Comparison of ENCODE assay signal across 22 mouse cellular contexts in genomic region chr6:101350414-101350973, GRCm38 (mm10). TPM values are rescaled to one million over a fixed set of nuclear protein-coding genes. Genes with fewer than 3 reads are reported as not detected.
DNase-seq lines count a peak whose midpoint lies in the region; ATAC-seq lines count a peak whose summit lies in the region.
"Had no signal": no experiment of that assay in that cellular context is flagged by ENCODE, and none has a peak within 500 bp of the region (broad histone marks: within the 10 kb centered on the region; RNA-seq: fewer than 3 reads in every experiment).

No protein-coding gene starts in this region.

- peak overlapping the region; percentile 87 for H3K27ac ChIP-seq in heart, embryonic 12.5 days (ENCODE audit: poor library complexity, severe bottlenecking)
- peak overlapping the region; percentile 58; the same call in 1 of the 2 replicates for H3K27ac ChIP-seq in kidney, embryonic 16.5 days (ENCODE audit: low read length)
- no peak overlapping the region for H3K27ac ChIP-seq in neural tube, embryonic 13.5 days (replicated peaks)
- no peak overlapping the region for H3K27ac ChIP-seq in neural tube, embryonic 15.5 days (replicated peaks)
- H3K27ac ChIP-seq: forebrain, embryonic 15.5 days; hindbrain, postnatal 0 days had no signal

- H3K4me1 ChIP-seq in heart, embryonic 12.5 days (replicated peaks): peaks cover 64% of the 10 kb centered on the region
- peaks cover 14% of the 10 kb centered on the region for H3K4me1 ChIP-seq in kidney, embryonic 16.5 days (ENCODE audit: insufficient read depth, low read length)
- H3K4me1 ChIP-seq in neural tube, embryonic 13.5 days (replicated peaks): peaks cover 45% of the 10 kb centered on the region
- peaks cover 22% of the 10 kb centered on the region for H3K4me1 ChIP-seq in neural tube, embryonic 15.5 days

- no peaks in the 10 kb centered on the region for H3K9me3 ChIP-seq in heart, embryonic 12.5 days (replicated peaks)
- no peaks in the 10 kb centered on the region for H3K9me3 ChIP-seq in kidney, embryonic 16.5 days (ENCODE audit: low read length)
- H3K9me3 ChIP-seq in neural tube, embryonic 13.5 days: no peaks in the 10 kb centered on the region
- no peaks in the 10 kb centered on the region for H3K9me3 ChIP-seq in neural tube, embryonic 15.5 days (replicated peaks)
- H3K9me3 ChIP-seq: forebrain, embryonic 15.5 days had no signal

- H3K9ac ChIP-seq in heart, embryonic 12.5 days: peak overlapping the region; percentile 40; the same call in 1 of the 2 replicates
- no peak overlapping the region for H3K9ac ChIP-seq in kidney, embryonic 16.5 days (replicated peaks; ENCODE audit: low read length)
- peak overlapping the region; percentile 2; the same call in 1 of the 2 replicates for H3K9ac ChIP-seq in neural tube, embryonic 13.5 days
- no peak overlapping the region for H3K9ac ChIP-seq in neural tube, embryonic 15.5 days (replicated peaks)
- H3K9ac ChIP-seq: forebrain, embryonic 15.5 days had no signal

- no peak overlapping the region for H3K4me3 ChIP-seq in heart, embryonic 12.5 days
- no peak overlapping the region for H3K4me3 ChIP-seq in kidney, embryonic 16.5 days (ENCODE audit: low read length)
- H3K4me3 ChIP-seq in neural tube, embryonic 13.5 days: no peak overlapping the region
- no peak overlapping the region for H3K4me3 ChIP-seq in neural tube, embryonic 15.5 days (replicated peaks)
- H3K4me3 ChIP-seq: erythroblast, embryonic 14.5 days; forebrain, embryonic 15.5 days had no signal

- H3K27me3 ChIP-seq in heart, embryonic 12.5 days (replicated peaks): no peaks in the 10 kb centered on the region
- no peaks in the 10 kb centered on the region for H3K27me3 ChIP-seq in kidney, embryonic 16.5 days (ENCODE audit: insufficient read depth, low read length)
- no peaks in the 10 kb centered on the region for H3K27me3 ChIP-seq in neural tube, embryonic 13.5 days
- no peaks in the 10 kb centered on the region for H3K27me3 ChIP-seq in neural tube, embryonic 15.5 days (replicated peaks)
- H3K27me3 ChIP-seq: forebrain, embryonic 15.5 days had no signal

- H3K4me2 ChIP-seq in heart, embryonic 12.5 days: peak overlapping the region; percentile 41
- H3K4me2 ChIP-seq in kidney, embryonic 16.5 days (replicated peaks; ENCODE audit: low read depth, low read length): peak overlapping the region; percentile 7; the same call in 1 of the 2 replicates
- H3K4me2 ChIP-seq in neural tube, embryonic 13.5 days: no peak overlapping the region
- H3K4me2 ChIP-seq in neural tube, embryonic 15.5 days: no peak overlapping the region
- H3K4me2 ChIP-seq: forebrain, embryonic 15.5 days; liver, embryonic 11.5 days; midbrain, embryonic 11.5 days had no signal

- no peaks in the 10 kb centered on the region for H3K36me3 ChIP-seq in heart, embryonic 12.5 days
- H3K36me3 ChIP-seq in kidney, embryonic 16.5 days (ENCODE audit: insufficient read depth, low read length): no peaks in the 10 kb centered on the region
- no peaks in the 10 kb centered on the region for H3K36me3 ChIP-seq in neural tube, embryonic 13.5 days
- no peaks in the 10 kb centered on the region for H3K36me3 ChIP-seq in neural tube, embryonic 15.5 days
- H3K36me3 ChIP-seq: forebrain, embryonic 15.5 days had no signal

- ATAC-seq in heart, embryonic 12.5 days (ENCODE audit: insufficient number of reproducible peaks, low FRiP score): 0 out of 2 replicates have a peak, but pooled peaks have one; percentile 19
- ATAC-seq in kidney, embryonic 16.5 days (ENCODE audit: low FRiP score, low TSS enrichment): peak; percentile 80
- ATAC-seq in neural tube, embryonic 13.5 days (ENCODE audit: low read depth): no peak
- no peak for ATAC-seq in neural tube, embryonic 15.5 days (ENCODE audit: low FRiP score)
- no peak for ATAC-seq in activated CD4-positive, CD25-positive, alpha-beta regulatory T cell, adult 4 months
- ATAC-seq: forebrain, embryonic 15.5 days; hindbrain, postnatal 0 days had no signal

- WGBS in heart, embryonic 12.5 days: 23% methylated on average over 7 of the region's 7 CpGs
- WGBS in kidney, embryonic 16.5 days: 25% methylated on average over 7 of the region's 7 CpGs
- 22% methylated on average over 7 of the region's 7 CpGs for whole genome bisulfite sequencing in neural tube, embryonic 13.5 days
- 18% methylated on average over 7 of the region's 7 CpGs for WGBS in neural tube, embryonic 15.5 days

- no peak for DNase-seq in heart, adult 18-20 months
- DNase-seq in kidney, adult 9 months: no peak
- DNase-seq: adrenal gland, postnatal 10 days; B cell, adult 2 months; cerebellum, adult 11 months; cerebellum, postnatal 25 days; kidney, adult 18-20 months; layer of hippocampus, postnatal 36 days; left cerebral cortex, postnatal 4 days; lung, postnatal 10 days; right cerebral cortex, postnatal 4 days had no signal

RNA-seq across cellular contexts. Expression of gene Pdzrn3, which starts 27.2 kb away (rescaled TPM):
- polyA plus RNA-seq in heart, embryonic 12.5 days (2016; fragmentation: Nextera tagmentation; extraction: Ambion mirVana): 13.6 and 14.0 TPM in 2 replicates
- total RNA-seq in heart, adult 18-20 months (2021): 10 to 100 TPM; 28.7 to 33.5 TPM
- 8.6 and 8.7 TPM in 2 replicates for polyA plus RNA-seq in kidney, embryonic 16.5 days (2015; fragmentation: Nextera tagmentation; extraction: Ambion mirVana)
- 25.5 and 29.1 TPM in 2 replicates for polyA plus RNA-seq in neural tube, embryonic 13.5 days (2015; fragmentation: Nextera tagmentation; extraction: Ambion mirVana)
- 22.9 and 24.6 TPM in 2 replicates for polyA plus RNA-seq in neural tube, embryonic 15.5 days (2015; fragmentation: Nextera tagmentation; extraction: Ambion mirVana)
- polyA plus RNA-seq in activated CD4-positive, CD25-positive, alpha-beta regulatory T cell, adult 4 months (2017; shearing (Covaris generic)): not detected
- total RNA-seq: granulocyte monocyte progenitor cell, adult 5-6 weeks had no signal
- polyA plus RNA-seq: erythroblast, embryonic 14.5 days had no signal

Comparison
In these comparisons a context has a peak if more than half of its experiments do, and no peak if none do; other contexts are left out.
1. H3K9ac ChIP-seq: peak in heart, embryonic 12.5 days (single experiment) and neural tube, embryonic 13.5 days (single experiment); none in kidney, embryonic 16.5 days (single experiment) and neural tube, embryonic 15.5 days (single experiment).
2. ATAC-seq: peak in heart, embryonic 12.5 days (single experiment) and kidney, embryonic 16.5 days (single experiment); none in neural tube, embryonic 13.5 days (single experiment), neural tube, embryonic 15.5 days (single experiment) and activated CD4-positive, CD25-positive, alpha-beta regulatory T cell, adult 4 months (single experiment).
3. H3K27ac ChIP-seq: peak in heart, embryonic 12.5 days (single experiment) and kidney, embryonic 16.5 days (single experiment); none in neural tube, embryonic 13.5 days (single experiment) and neural tube, embryonic 15.5 days (single experiment).
4. H3K4me2 ChIP-seq: peak in heart, embryonic 12.5 days (single experiment) and kidney, embryonic 16.5 days (single experiment); none in neural tube, embryonic 13.5 days (single experiment) and neural tube, embryonic 15.5 days (single experiment).